Mouse (Mus musculus) liver, adult 2 months (tissue): ENCODE results near the gene Smim14.

Experiments used
- CTCF ChIP-seq: fragments of 200-500 bp; IDR thresholded peaks from 2 replicates; pipeline ENCODE4 v1.5.1; 2011; ENCODE audit warnings: low read depth, low read length, control low read depth
- POLR2A ChIP-seq: fragments of 200-500 bp; IDR thresholded peaks from 2 replicates; pipeline ENCODE4 v1.6.1; 2011; ENCODE audit warnings: low read length, control low read depth; ENCODE audit not compliant: insufficient read depth; ENCODE audit errors: extremely low read depth

DNA sequence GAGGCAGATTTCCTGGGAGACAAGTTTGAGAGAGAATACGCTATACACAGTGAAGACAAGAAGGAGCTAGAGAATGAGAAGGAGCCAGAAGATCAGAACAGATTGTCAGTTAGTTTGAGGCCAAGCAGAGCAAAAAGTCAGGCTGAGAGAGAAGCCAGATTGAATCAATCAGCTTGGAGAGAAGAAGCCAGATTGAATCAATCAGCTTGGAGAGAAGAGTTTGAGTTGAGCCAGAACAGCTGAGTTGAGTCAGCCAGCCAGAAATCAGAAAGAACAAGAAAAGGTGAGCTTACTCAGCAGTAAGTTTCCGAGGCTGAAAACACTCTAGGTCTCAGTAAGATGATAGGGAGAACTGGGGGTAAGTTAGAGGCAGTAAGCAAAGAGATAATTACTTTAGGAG is 37.9 kb upstream of the Smim14 start:
- TF ChIP-seq CTCF (no peak), POLR2A (no peak)
